Mouse (Mus musculus) heart, adult 10 weeks (tissue): ENCODE results near the gene Olfr1509. TPM values are rescaled to one million over a fixed set of nuclear protein-coding genes. Genes with fewer than 3 reads are reported as not detected.

Experiments
- polyA plus RNA-seq: library from polyadenylated mRNA; stranded (reverse); fragments of 350-450 nt; fragmentation: Illumina TruSeq; extraction: RNeasy Lipid Tissue Mini Kit (QIAGEN cat#74804); gene quantifications from one replicate; pipeline ENCODE4 v1.2.3, GENCODE M21; 2014; ENCODE audit warnings: low read depth, low replicate concordance

Olfr1509 gene
- polyA plus RNA-seq, result not detected

DNA sequence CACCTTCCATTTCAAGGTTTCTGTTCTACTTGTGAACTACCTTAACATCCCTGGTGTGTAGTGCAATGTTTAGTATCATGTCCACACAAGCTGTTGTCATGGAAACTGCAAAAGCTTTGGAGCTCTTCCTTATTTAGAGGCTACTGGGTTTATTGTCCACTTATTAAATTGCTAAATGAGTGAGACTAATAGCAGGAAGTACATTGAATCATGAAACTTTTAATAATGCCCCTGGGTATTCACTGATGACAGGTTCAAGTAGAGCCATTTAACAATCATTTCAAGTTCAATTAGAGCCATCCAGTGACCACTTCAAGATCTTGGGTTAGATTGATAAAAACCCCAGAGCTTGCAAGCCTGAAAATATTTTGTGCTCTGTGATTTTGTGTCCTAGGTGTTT is at the start of gene Olfr1509:
Gene Olfr1509, plus strand, starts transcription at position 301 of the 400 bp plus-strand sequence.

GRCm38 (mm10) chr14:52397279-52397678 is 45.5 kb upstream of the Olfr1509 start, which contains the start of gene Olfr1511:
Olfr1511 (minus strand) TSS chr14:52397379.

DNA sequence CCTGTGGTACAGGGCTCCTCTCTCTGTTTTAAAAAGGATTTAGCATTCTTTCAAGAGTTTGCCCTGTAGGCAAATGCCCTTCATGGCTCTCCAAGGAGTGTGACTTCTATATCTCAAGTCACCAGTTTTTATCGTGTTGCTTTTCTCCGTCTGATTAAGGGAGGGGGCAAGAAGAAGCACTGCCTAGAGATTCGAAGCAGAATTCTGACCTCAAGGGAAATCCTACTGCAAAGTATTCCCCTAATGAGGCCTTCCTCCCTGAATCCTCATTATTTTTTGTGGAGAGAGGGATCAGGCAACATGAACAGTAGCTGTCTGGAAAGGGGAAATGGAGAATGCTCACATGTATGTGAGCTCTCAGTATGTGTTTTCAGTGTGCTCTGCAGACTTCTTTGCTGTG is 28.5 kb upstream of the Olfr1509 start, which contains the start of gene Olfr1510:
Gene Olfr1510, minus strand, starts transcription at position 101 of the 400 bp plus-strand sequence.

GRCm38 (mm10) chr14:52467395-52467794 is 24.6 kb downstream of the Olfr1509 start, which contains the start of gene Olfr1508:
Olfr1508 (minus strand) TSS chr14:52467495.

GRCm38 (mm10) chr14:52495516-52495915 is 52.7 kb downstream of the Olfr1509 start, which contains the start of gene Olfr1507:
Olfr1507 (minus strand) TSS chr14:52495749.

Other genes with a start within 250 kb of the Olfr1509 start
- gene Supt16, start 245.6 kb upstream of the Olfr1509 start, polyA plus RNA-seq, result 16.8 TPM
- 25.2 TPM for gene Chd8, start 185.2 kb upstream of the Olfr1509 start, polyA plus RNA-seq
- 20.1 TPM for gene Tox4, start 163.8 kb upstream of the Olfr1509 start, polyA plus RNA-seq
- gene Rab2b, start 163.4 kb upstream of the Olfr1509 start, polyA plus RNA-seq, result 6.3 TPM
- 22.1 TPM for gene Mettl3, start 137.9 kb upstream of the Olfr1509 start, polyA plus RNA-seq
- gene Sall2, start 114.2 kb upstream of the Olfr1509 start, polyA plus RNA-seq, result 1.6 TPM
- gene Olfr1513, start 86.6 kb upstream of the Olfr1509 start, polyA plus RNA-seq, result not detected
- gene Olfr1512, start 63.8 kb upstream of the Olfr1509 start, polyA plus RNA-seq, result not detected
- gene Olfr1511, start 45.6 kb upstream of the Olfr1509 start, polyA plus RNA-seq, result not detected
- gene Olfr1510, start 28.6 kb upstream of the Olfr1509 start, polyA plus RNA-seq, result not detected
- gene Olfr1508, start 24.5 kb downstream of the Olfr1509 start, polyA plus RNA-seq, result not detected
- gene Olfr1507, start 52.8 kb downstream of the Olfr1509 start, polyA plus RNA-seq, result not detected